In genomic region chrX:50909915-50910314, GRCm38 (mm10) we compare ENCODE assay signal across 12 mouse cellular contexts. TPM values are rescaled to one million over a fixed set of nuclear protein-coding genes. Genes with fewer than 3 reads are reported as not detected.
"Had no signal": no experiment of that assay in that cellular context is flagged by ENCODE, and none has a peak within 500 bp of the region (broad histone marks: within the 10 kb centered on the region; RNA-seq: fewer than 3 reads in every experiment).

No protein-coding gene starts in this region.

- DNase-seq: kidney, postnatal 14 days; kidney, postnatal 4 days; liver, embryonic 13.5 days; lung, adult 2 months; lung, postnatal 14 days; lung, postnatal 4 days; midbrain, embryonic 14.5 days; thymus, adult 18-20 months; thymus, postnatal 36 days had no signal

RNA-seq across cellular contexts. Expression of gene Frmd7, which starts 32.6 kb away (rescaled TPM):
- total RNA-seq: liver, adult 2 months; megakaryocyte progenitor cell, adult 5-6 weeks; megakaryocyte-erythroid progenitor cell, adult 5-6 weeks had no signal
